Comparison of ENCODE assay signal across 29 mouse cellular contexts in genomic region chr11:43888736-43889135, GRCm38 (mm10). TPM values are rescaled to one million over a fixed set of nuclear protein-coding genes. Genes with fewer than 3 reads are reported as not detected.
DNase-seq lines count a peak whose midpoint lies in the region; ATAC-seq and TF ChIP-seq lines count a peak whose summit lies in the region.
"Had no signal": no experiment of that assay in that cellular context is flagged by ENCODE, and none has a peak within 500 bp of the region (broad histone marks: within the 10 kb centered on the region; RNA-seq: fewer than 3 reads in every experiment).

No protein-coding gene starts in this region.

- no peaks in the 10 kb centered on the region for H3K36me3 ChIP-seq in heart, embryonic 11.5 days (ENCODE audit: control insufficient read depth, insufficient read depth, low read length)
- no peaks in the 10 kb centered on the region for H3K36me3 ChIP-seq in kidney, adult 2 months (ENCODE audit: control insufficient read depth, insufficient read depth, low read length)
- no peaks in the 10 kb centered on the region for H3K36me3 ChIP-seq in kidney, embryonic 16.5 days (ENCODE audit: insufficient read depth, low read length)
- no peaks in the 10 kb centered on the region for H3K36me3 ChIP-seq in lung, embryonic 16.5 days (ENCODE audit: control insufficient read depth, insufficient read depth, low read length)
- H3K36me3 ChIP-seq: embryonic facial prominence, embryonic 12.5 days; embryonic facial prominence, embryonic 15.5 days; G1E; heart, embryonic 13.5 days had no signal

- no peaks in the 10 kb centered on the region for H3K9me3 ChIP-seq in heart, embryonic 11.5 days (replicated peaks; ENCODE audit: control insufficient read depth, low read length)
- no peaks in the 10 kb centered on the region for H3K9me3 ChIP-seq in kidney, embryonic 16.5 days (ENCODE audit: low read length)
- H3K9me3 ChIP-seq in lung, embryonic 16.5 days (ENCODE audit: control insufficient read depth, low read length) = no peaks in the 10 kb centered on the region
- H3K9me3 ChIP-seq: embryonic facial prominence, embryonic 12.5 days; embryonic facial prominence, embryonic 15.5 days; G1E; heart, embryonic 13.5 days had no signal

- DNase-seq in heart, adult 11 months = peak; percentile 45
- peak; percentile 88 for DNase-seq in kidney, adult 2 months
- peak; percentile 56 to 75 for DNase-seq in kidney, postnatal 36 days
- no peak for DNase-seq in kidney, postnatal 4 days
- DNase-seq in lung, postnatal 25 days (ENCODE audit: low spot score) = no peak
- DNase-seq: adrenal gland, adult 2 months; adrenal gland, postnatal 14 days; B cell, adult 2 months; cerebellum, adult 11 months; cerebellum, adult 2 months; cerebellum, adult 9-11 months; cerebellum, postnatal 25 days; forebrain, postnatal 0 days; gastrocnemius, adult 2 months; gastrocnemius, postnatal 14 days; heart, adult 18-20 months; heart, postnatal 14 days; heart, postnatal 4 days had no signal

- ATAC-seq in heart, embryonic 11.5 days (replicated peaks; ENCODE audit: insufficient number of reproducible peaks, low FRiP score, low TSS enrichment) = no peak
- no peak for ATAC-seq in kidney, embryonic 16.5 days (ENCODE audit: low FRiP score, low TSS enrichment)
- peak; percentile 34; the same call in 1 of the 2 replicates for ATAC-seq in lung, embryonic 16.5 days (ENCODE audit: low read depth)
- ATAC-seq: forebrain, embryonic 14.5 days; forebrain, postnatal 0 days; Patski had no signal

- TF ChIP-seq CTCF in kidney, adult 2 months (conservative IDR thresholded peaks at IDR 0.05; ENCODE audit: insufficient read depth, insufficient read length, low read depth, low read length) = no peak

- no peak overlapping the region for H3K4me3 ChIP-seq in heart, embryonic 11.5 days (ENCODE audit: low read depth, low read length)
- H3K4me3 ChIP-seq in kidney, adult 2 months (ENCODE audit: insufficient read depth, low read depth, low read length) = no peak overlapping the region
- H3K4me3 ChIP-seq in kidney, embryonic 16.5 days (ENCODE audit: low read length) = no peak overlapping the region
- H3K4me3 ChIP-seq in lung, embryonic 16.5 days (ENCODE audit: low read length) = no peak overlapping the region
- H3K4me3 ChIP-seq: embryonic facial prominence, embryonic 12.5 days; embryonic facial prominence, embryonic 15.5 days; gastrocnemius, adult 2 months; heart, embryonic 13.5 days had no signal

- no peaks in the 10 kb centered on the region for H3K27me3 ChIP-seq in heart, embryonic 11.5 days (ENCODE audit: control insufficient read depth, insufficient read depth, low read length)
- no peaks in the 10 kb centered on the region for H3K27me3 ChIP-seq in kidney, adult 2 months (replicated peaks; ENCODE audit: control insufficient read depth, insufficient read depth, low read length)
- no peaks in the 10 kb centered on the region for H3K27me3 ChIP-seq in kidney, embryonic 16.5 days (ENCODE audit: insufficient read depth, low read length)
- no peaks in the 10 kb centered on the region for H3K27me3 ChIP-seq in lung, embryonic 16.5 days (ENCODE audit: control insufficient read depth, insufficient read depth, low read depth, low read length)
- H3K27me3 ChIP-seq: CH12.LX; embryonic facial prominence, embryonic 12.5 days; embryonic facial prominence, embryonic 15.5 days; heart, embryonic 13.5 days; Patski had no signal

- no peak overlapping the region for H3K4me2 ChIP-seq in heart, embryonic 11.5 days
- H3K4me2 ChIP-seq in kidney, embryonic 16.5 days (replicated peaks; ENCODE audit: low read depth, low read length) = no peak overlapping the region
- H3K4me2 ChIP-seq in lung, embryonic 16.5 days (ENCODE audit: low read depth, low read length) = no peak overlapping the region
- H3K4me2 ChIP-seq: embryonic facial prominence, embryonic 12.5 days; embryonic facial prominence, embryonic 15.5 days; heart, embryonic 13.5 days; hindbrain, embryonic 14.5 days had no signal

- H3K27ac ChIP-seq in heart, embryonic 11.5 days (ENCODE audit: low read depth, low read length) = no peak overlapping the region
- H3K27ac ChIP-seq in kidney, adult 2 months (ENCODE audit: insufficient read depth, low read depth, low read length) = no peak overlapping the region
- no peak overlapping the region for H3K27ac ChIP-seq in kidney, embryonic 16.5 days (ENCODE audit: low read length)
- no peak overlapping the region for H3K27ac ChIP-seq in lung, embryonic 16.5 days (ENCODE audit: low read length)
- H3K27ac ChIP-seq: embryonic facial prominence, embryonic 12.5 days; embryonic facial prominence, embryonic 15.5 days; gastrocnemius, adult 2 months; heart, embryonic 13.5 days; hindbrain, embryonic 14.5 days had no signal

- 80% methylated on average over 8 of the region's 8 CpGs for WGBS in heart, embryonic 11.5 days (ENCODE audit: insufficient replicate concordance)
- 64% methylated on average over 8 of the region's 8 CpGs for WGBS in kidney, adult 2 months
- 85% methylated on average over 8 of the region's 8 CpGs for WGBS in kidney, embryonic 16.5 days
- 63% methylated on average over 8 of the region's 8 CpGs for WGBS in lung, embryonic 16.5 days

- no peak overlapping the region for H3K9ac ChIP-seq in heart, embryonic 11.5 days (ENCODE audit: low read depth, low read length)
- no peak overlapping the region for H3K9ac ChIP-seq in kidney, embryonic 16.5 days (replicated peaks; ENCODE audit: low read length)
- H3K9ac ChIP-seq in lung, embryonic 16.5 days (ENCODE audit: low read length) = no peak overlapping the region
- H3K9ac ChIP-seq: embryonic facial prominence, embryonic 12.5 days; embryonic facial prominence, embryonic 15.5 days; forebrain, postnatal 0 days; heart, embryonic 13.5 days; hindbrain, embryonic 14.5 days had no signal

- peaks cover 5% of the 10 kb centered on the region for H3K4me1 ChIP-seq in heart, embryonic 11.5 days (ENCODE audit: control insufficient read depth, insufficient read depth, low read length)
- peaks cover 2% of the 10 kb centered on the region; the same call in 1 of the 2 replicates for H3K4me1 ChIP-seq in kidney, adult 2 months (ENCODE audit: control insufficient read depth, insufficient read depth, low read length)
- H3K4me1 ChIP-seq in kidney, embryonic 16.5 days (ENCODE audit: insufficient read depth, low read length) = no peaks in the 10 kb centered on the region
- peaks cover 4% of the 10 kb centered on the region for H3K4me1 ChIP-seq in lung, embryonic 16.5 days (replicated peaks; ENCODE audit: control insufficient read depth, insufficient read depth, low read length)
- H3K4me1 ChIP-seq: embryonic facial prominence, embryonic 12.5 days had no signal

- no peak for TF ChIP-seq POLR2A in kidney, adult 2 months (IDR thresholded peaks at IDR 0.05; ENCODE audit: low read depth, low read length)

RNA-seq across cellular contexts. Expression of gene Adra1b, which starts 12.3 kb away (rescaled TPM):
- polyA plus RNA-seq in heart, embryonic 11.5 days (2014; fragmentation: Nextera tagmentation; extraction: Ambion mirVana) = 1.9 and 2.3 TPM in 2 replicates
- 5.6 and 6.9 TPM in 2 replicates for polyA plus RNA-seq in kidney, adult 2 months (2012; rRNA removed)
- polyA plus RNA-seq in kidney, embryonic 16.5 days (2015; fragmentation: Nextera tagmentation; extraction: Ambion mirVana) = 1.2 and 1.3 TPM in 2 replicates
- 3.6 and 3.7 TPM in 2 replicates for polyA plus RNA-seq in lung, embryonic 16.5 days (2015; fragmentation: Nextera tagmentation; extraction: Ambion mirVana)
- polyA plus RNA-seq: G1E had no signal

Comparison
In these comparisons a context has a peak if more than half of its experiments do, and no peak if none do; other contexts are left out.
1. DNase-seq: peak in heart, adult 11 months (single experiment), kidney, adult 2 months (single experiment) and kidney, postnatal 36 days (2 of 2); none in kidney, postnatal 4 days (0 of 2) and lung, postnatal 25 days (single experiment).